Comparison of ENCODE assay signal across 9 mouse cellular contexts in the genomic region with DNA sequence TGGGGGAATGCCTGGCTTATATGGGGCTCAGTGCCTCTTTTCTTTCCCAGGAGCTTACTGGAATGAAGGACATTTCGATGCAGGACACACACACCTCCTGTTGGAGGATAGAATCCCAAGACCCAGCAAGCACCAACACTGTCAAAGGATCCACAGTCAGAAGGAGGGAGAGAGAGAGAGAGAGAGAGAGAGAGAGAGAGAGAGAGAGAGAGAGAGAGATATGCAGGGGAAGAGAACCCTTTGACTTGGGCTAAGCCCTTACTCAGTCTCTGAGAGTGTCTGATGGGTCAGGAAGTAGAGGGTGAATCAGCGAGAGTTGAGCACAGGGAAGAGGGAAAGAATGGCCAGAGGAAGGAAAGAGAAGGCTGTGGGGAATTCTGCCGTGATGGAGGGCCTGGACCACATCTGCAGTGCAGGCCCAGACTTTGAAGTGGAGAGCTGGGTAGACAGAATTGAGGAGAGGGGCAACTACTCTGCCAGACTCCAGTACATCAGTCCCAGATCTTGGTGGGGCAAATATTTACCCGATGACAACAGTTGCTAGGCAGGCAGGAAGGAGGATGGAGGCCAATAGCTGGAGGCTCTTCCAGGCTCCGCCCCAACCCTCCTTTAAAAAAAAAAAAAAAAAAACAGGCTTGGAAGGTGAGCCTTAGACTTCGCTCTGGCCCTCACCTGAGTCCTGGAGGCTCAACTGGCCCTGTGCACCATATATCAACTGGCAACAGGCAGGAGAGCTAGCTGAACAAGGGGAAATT. TPM values are rescaled to one million over a fixed set of nuclear protein-coding genes. Genes with fewer than 3 reads are reported as not detected.
DNase-seq lines count a peak whose midpoint lies in the region; ATAC-seq lines count a peak whose summit lies in the region.
"Had no signal": no experiment of that assay in that cellular context is flagged by ENCODE, and none has a peak within 500 bp of the region (broad histone marks: within the 10 kb centered on the region; RNA-seq: fewer than 3 reads in every experiment).

No protein-coding gene starts in this region.

- 38% methylated on average over 6 of the region's 6 CpGs for WGBS in hindbrain, embryonic 13.5 days
- WGBS in hindbrain, embryonic 14.5 days: 32% methylated on average over 6 of the region's 6 CpGs
- 39% methylated on average over 6 of the region's 6 CpGs for WGBS in heart, embryonic 16.5 days
- 30% methylated on average over 6 of the region's 6 CpGs for WGBS in midbrain, embryonic 14.5 days

- no peaks in the 10 kb centered on the region; the same call in 1 of the 2 replicates for H3K27me3 ChIP-seq in hindbrain, embryonic 13.5 days
- H3K27me3 ChIP-seq in hindbrain, embryonic 14.5 days (ENCODE audit: control insufficient read depth, insufficient read depth, low read length): no peaks in the 10 kb centered on the region
- no peaks in the 10 kb centered on the region for H3K27me3 ChIP-seq in heart, embryonic 16.5 days (ENCODE audit: control insufficient read depth, insufficient read depth, low read length)
- H3K27me3 ChIP-seq in midbrain, embryonic 14.5 days (ENCODE audit: control insufficient read depth, insufficient read depth, low read length): no peaks in the 10 kb centered on the region

- no peak for DNase-seq in hindbrain, embryonic 14.5 days (ENCODE audit: low spot score)
- DNase-seq in MN1 (ENCODE audit: low spot score): peak; percentile 86
- no peak for DNase-seq in midbrain, embryonic 14.5 days
- no peak for DNase-seq in testis, postnatal 10 days (ENCODE audit: low spot score)
- DNase-seq in cerebellum, postnatal 25 days: no peak
- DNase-seq: right cerebral cortex, postnatal 25 days had no signal

- peak overlapping the region; percentile 46; the same call in 1 of the 2 replicates for H3K9ac ChIP-seq in hindbrain, embryonic 13.5 days
- H3K9ac ChIP-seq in hindbrain, embryonic 14.5 days: no peak overlapping the region
- H3K9ac ChIP-seq in heart, embryonic 16.5 days (ENCODE audit: low read length): peak overlapping the region; percentile 32
- H3K9ac ChIP-seq in midbrain, embryonic 14.5 days (replicated peaks; ENCODE audit: low read length): no peak overlapping the region

- H3K36me3 ChIP-seq in hindbrain, embryonic 13.5 days: no peaks in the 10 kb centered on the region
- no peaks in the 10 kb centered on the region for H3K36me3 ChIP-seq in hindbrain, embryonic 14.5 days (replicated peaks; ENCODE audit: control insufficient read depth, insufficient read depth)
- no peaks in the 10 kb centered on the region for H3K36me3 ChIP-seq in heart, embryonic 16.5 days (ENCODE audit: control insufficient read depth, insufficient read depth)
- H3K36me3 ChIP-seq in midbrain, embryonic 14.5 days (ENCODE audit: control insufficient read depth, insufficient read depth, low read length): no peaks in the 10 kb centered on the region

- ATAC-seq in hindbrain, embryonic 13.5 days (ENCODE audit: low FRiP score): no peak
- no peak for ATAC-seq in hindbrain, embryonic 14.5 days (ENCODE audit: low FRiP score)
- ATAC-seq in heart, embryonic 16.5 days (replicated peaks; ENCODE audit: extremely low read depth, insufficient read depth, low FRiP score): no peak
- no peak for ATAC-seq in midbrain, embryonic 14.5 days (ENCODE audit: low FRiP score, low TSS enrichment)
- no peak for ATAC-seq in activated CD4-positive, CD25-positive, alpha-beta regulatory T cell, adult 4 months

- no peaks in the 10 kb centered on the region for H3K9me3 ChIP-seq in hindbrain, embryonic 13.5 days
- H3K9me3 ChIP-seq in hindbrain, embryonic 14.5 days (ENCODE audit: control insufficient read depth, low read length): no peaks in the 10 kb centered on the region
- no peaks in the 10 kb centered on the region for H3K9me3 ChIP-seq in heart, embryonic 16.5 days (replicated peaks; ENCODE audit: control insufficient read depth, low read length)
- H3K9me3 ChIP-seq in midbrain, embryonic 14.5 days (ENCODE audit: control insufficient read depth, low read length): no peaks in the 10 kb centered on the region

- 0 out of 2 replicates have a peak overlapping the region, but pooled peaks have one; percentile 15 for H3K4me2 ChIP-seq in hindbrain, embryonic 13.5 days
- no peak overlapping the region for H3K4me2 ChIP-seq in hindbrain, embryonic 14.5 days (replicated peaks)
- no peak overlapping the region for H3K4me2 ChIP-seq in heart, embryonic 16.5 days (ENCODE audit: low read depth, low read length)
- peak overlapping the region; percentile 22; the same call in 1 of the 2 replicates for H3K4me2 ChIP-seq in midbrain, embryonic 14.5 days (ENCODE audit: low read length)

- no peak overlapping the region for H3K4me3 ChIP-seq in hindbrain, embryonic 13.5 days
- H3K4me3 ChIP-seq in hindbrain, embryonic 14.5 days (replicated peaks; ENCODE audit: low read length): no peak overlapping the region
- H3K4me3 ChIP-seq in heart, embryonic 16.5 days (ENCODE audit: low read length): no peak overlapping the region
- no peak overlapping the region for H3K4me3 ChIP-seq in midbrain, embryonic 14.5 days (replicated peaks; ENCODE audit: low read depth, low read length)

- H3K4me1 ChIP-seq in hindbrain, embryonic 13.5 days (replicated peaks): peaks cover 44% of the 10 kb centered on the region
- peaks cover 31% of the 10 kb centered on the region for H3K4me1 ChIP-seq in hindbrain, embryonic 14.5 days (replicated peaks; ENCODE audit: control insufficient read depth, insufficient read depth, low read length)
- H3K4me1 ChIP-seq in heart, embryonic 16.5 days (ENCODE audit: control insufficient read depth, insufficient read depth, low read length): peaks cover 37% of the 10 kb centered on the region
- H3K4me1 ChIP-seq in midbrain, embryonic 14.5 days (ENCODE audit: control insufficient read depth, insufficient read depth, low read length): peaks cover 30% of the 10 kb centered on the region

- peak overlapping the region; percentile 60 for H3K27ac ChIP-seq in hindbrain, embryonic 13.5 days
- H3K27ac ChIP-seq in hindbrain, embryonic 14.5 days: no peak overlapping the region
- H3K27ac ChIP-seq in heart, embryonic 16.5 days (ENCODE audit: low read length): peak overlapping the region; percentile 56
- H3K27ac ChIP-seq in midbrain, embryonic 14.5 days (replicated peaks; ENCODE audit: low read depth, low read length): no peak overlapping the region

RNA-seq across cellular contexts. Expression of a gene that starts 2.6 kb away (rescaled TPM):
- polyA plus RNA-seq in hindbrain, embryonic 13.5 days (2015; fragmentation: Nextera tagmentation; extraction: Ambion mirVana): 31.9 and 35.0 TPM in 2 replicates
- polyA plus RNA-seq in hindbrain, embryonic 14.5 days (2014; fragmentation: Nextera tagmentation; extraction: Ambion mirVana): 44.3 and 47.3 TPM in 2 replicates
- 127 and 129 TPM in 2 replicates for polyA plus RNA-seq in heart, embryonic 16.5 days (2015; fragmentation: Nextera tagmentation; extraction: Ambion mirVana)
- polyA plus RNA-seq in midbrain, embryonic 14.5 days (2014; fragmentation: Nextera tagmentation; extraction: Ambion mirVana): 31.0 and 34.3 TPM in 2 replicates
- polyA plus RNA-seq in activated CD4-positive, CD25-positive, alpha-beta regulatory T cell, adult 4 months (2017; shearing (Covaris generic)): 1 to 10 TPM; 4.6 to 6.4 TPM

RNA-seq across cellular contexts. Expression of a gene that starts 19.9 kb away (rescaled TPM):
- 38.9 and 40.0 TPM in 2 replicates for polyA plus RNA-seq in hindbrain, embryonic 13.5 days (2015; fragmentation: Nextera tagmentation; extraction: Ambion mirVana)
- polyA plus RNA-seq in hindbrain, embryonic 14.5 days (2014; fragmentation: Nextera tagmentation; extraction: Ambion mirVana): 30.8 and 31.0 TPM in 2 replicates
- polyA plus RNA-seq in heart, embryonic 16.5 days (2015; fragmentation: Nextera tagmentation; extraction: Ambion mirVana): 5.3 and 5.7 TPM in 2 replicates
- polyA plus RNA-seq in midbrain, embryonic 14.5 days (2014; fragmentation: Nextera tagmentation; extraction: Ambion mirVana): 50.8 and 51.8 TPM in 2 replicates
- polyA plus RNA-seq in activated CD4-positive, CD25-positive, alpha-beta regulatory T cell, adult 4 months (2017; shearing (Covaris generic)): under 1 TPM; 0.10 to 0.81 TPM

RNA-seq across cellular contexts. Expression of a gene that starts 35.8 kb away (rescaled TPM):
- not detected in 2 replicates for polyA plus RNA-seq in hindbrain, embryonic 13.5 days (2015; fragmentation: Nextera tagmentation; extraction: Ambion mirVana)
- polyA plus RNA-seq in hindbrain, embryonic 14.5 days (2014; fragmentation: Nextera tagmentation; extraction: Ambion mirVana): 0.20 TPM in 1 of 2 replicates, not detected in the other
- polyA plus RNA-seq in heart, embryonic 16.5 days (2015; fragmentation: Nextera tagmentation; extraction: Ambion mirVana): 2.2 and 5.2 TPM in 2 replicates
- polyA plus RNA-seq in midbrain, embryonic 14.5 days (2014; fragmentation: Nextera tagmentation; extraction: Ambion mirVana): not detected in 2 replicates
- polyA plus RNA-seq in activated CD4-positive, CD25-positive, alpha-beta regulatory T cell, adult 4 months (2017; shearing (Covaris generic)): not detected

RNA-seq across cellular contexts. Expression of a gene that starts 40.6 kb away (rescaled TPM):
- 179 and 182 TPM in 2 replicates for polyA plus RNA-seq in hindbrain, embryonic 13.5 days (2015; fragmentation: Nextera tagmentation; extraction: Ambion mirVana)
- 102 and 107 TPM in 2 replicates for polyA plus RNA-seq in hindbrain, embryonic 14.5 days (2014; fragmentation: Nextera tagmentation; extraction: Ambion mirVana)
- polyA plus RNA-seq in heart, embryonic 16.5 days (2015; fragmentation: Nextera tagmentation; extraction: Ambion mirVana): 136 and 139 TPM in 2 replicates
- polyA plus RNA-seq in midbrain, embryonic 14.5 days (2014; fragmentation: Nextera tagmentation; extraction: Ambion mirVana): 93.4 and 154 TPM in 2 replicates
- polyA plus RNA-seq in activated CD4-positive, CD25-positive, alpha-beta regulatory T cell, adult 4 months (2017; shearing (Covaris generic)): 100 to 1,000 TPM; 132 to 197 TPM

RNA-seq across cellular contexts. Expression of a gene that starts 41.2 kb away (rescaled TPM):
- 36.7 and 38.3 TPM in 2 replicates for polyA plus RNA-seq in hindbrain, embryonic 13.5 days (2015; fragmentation: Nextera tagmentation; extraction: Ambion mirVana)
- 42.9 and 53.6 TPM in 2 replicates for polyA plus RNA-seq in hindbrain, embryonic 14.5 days (2014; fragmentation: Nextera tagmentation; extraction: Ambion mirVana)
- polyA plus RNA-seq in heart, embryonic 16.5 days (2015; fragmentation: Nextera tagmentation; extraction: Ambion mirVana): 28.8 and 32.0 TPM in 2 replicates
- polyA plus RNA-seq in midbrain, embryonic 14.5 days (2014; fragmentation: Nextera tagmentation; extraction: Ambion mirVana): 42.4 and 47.8 TPM in 2 replicates
- 10 to 100 TPM; 10.9 to 14.0 TPM for polyA plus RNA-seq in activated CD4-positive, CD25-positive, alpha-beta regulatory T cell, adult 4 months (2017; shearing (Covaris generic))

Comparison
In these comparisons a context has a peak if more than half of its experiments do, and no peak if none do; other contexts are left out.
1. H3K27ac ChIP-seq: peak in hindbrain, embryonic 13.5 days (single experiment) and heart, embryonic 16.5 days (single experiment); none in hindbrain, embryonic 14.5 days (single experiment) and midbrain, embryonic 14.5 days (single experiment).
2. H3K4me2 ChIP-seq: peak in hindbrain, embryonic 13.5 days (single experiment) and midbrain, embryonic 14.5 days (single experiment); none in hindbrain, embryonic 14.5 days (single experiment) and heart, embryonic 16.5 days (single experiment).
3. H3K9ac ChIP-seq: peak in hindbrain, embryonic 13.5 days (single experiment) and heart, embryonic 16.5 days (single experiment); none in hindbrain, embryonic 14.5 days (single experiment) and midbrain, embryonic 14.5 days (single experiment).